In genomic region chr4:133005885-133006451, GRCm38 (mm10) we compare ENCODE assay signal across 1 mouse cellular context. TPM values are rescaled to one million over a fixed set of nuclear protein-coding genes. Genes with fewer than 3 reads are reported as not detected.
"Had no signal": no experiment of that assay in that cellular context is flagged by ENCODE, and none has a peak within 500 bp of the region (broad histone marks: within the 10 kb centered on the region; RNA-seq: fewer than 3 reads in every experiment).

No protein-coding gene starts in this region.

RNA-seq across cellular contexts. Expression of gene Fgr, which starts 32.1 kb away (rescaled TPM):
- polyA plus RNA-seq: neural tube, embryonic 14.5 days had no signal
